9 mouse cellular contexts compared by ENCODE assay signal in genomic region chr13:57476700-57477099, GRCm38 (mm10).
DNase-seq lines count a peak whose midpoint lies in the region; ATAC-seq and TF ChIP-seq lines count a peak whose summit lies in the region.
"Had no signal": no experiment of that assay in that cellular context is flagged by ENCODE, and none has a peak within 500 bp of the region (broad histone marks: within the 10 kb centered on the region; RNA-seq: fewer than 3 reads in every experiment).

No protein-coding gene starts in this region.

- no peak overlapping the region for H3K27ac ChIP-seq in hindbrain, postnatal 0 days
- H3K27ac ChIP-seq in hindbrain, embryonic 14.5 days: no peak overlapping the region
- no peak overlapping the region for H3K27ac ChIP-seq in ES-E14 (ENCODE audit: insufficient read depth, low read depth, low read length, poor library complexity, severe bottlenecking)
- H3K27ac ChIP-seq: stomach, embryonic 15.5 days had no signal

- no peaks in the 10 kb centered on the region for H3K27me3 ChIP-seq in hindbrain, postnatal 0 days (ENCODE audit: insufficient read depth, low read length)
- no peaks in the 10 kb centered on the region for H3K27me3 ChIP-seq in hindbrain, embryonic 14.5 days (ENCODE audit: control insufficient read depth, insufficient read depth, low read length)
- H3K27me3 ChIP-seq: stomach, embryonic 15.5 days had no signal

- no peak overlapping the region for H3K4me3 ChIP-seq in hindbrain, postnatal 0 days (ENCODE audit: low read length)
- H3K4me3 ChIP-seq in hindbrain, embryonic 14.5 days (replicated peaks; ENCODE audit: low read length): no peak overlapping the region
- no peak overlapping the region for H3K4me3 ChIP-seq in ES-E14 (ENCODE audit: insufficient read depth in 1 of 2, low read depth in 1 of 2, low read length in 2 of 2, poor library complexity in 1 of 2, severe bottlenecking in 1 of 2)
- H3K4me3 ChIP-seq: stomach, embryonic 15.5 days had no signal

- H3K36me3 ChIP-seq in hindbrain, postnatal 0 days (ENCODE audit: insufficient read depth, low read length): no peaks in the 10 kb centered on the region
- H3K36me3 ChIP-seq in hindbrain, embryonic 14.5 days (replicated peaks; ENCODE audit: control insufficient read depth, insufficient read depth): no peaks in the 10 kb centered on the region
- H3K36me3 ChIP-seq in ES-E14 (ENCODE audit: control insufficient read depth, insufficient read depth, low read length, poor library complexity, severe bottlenecking): no peaks in the 10 kb centered on the region
- H3K36me3 ChIP-seq: stomach, embryonic 15.5 days had no signal

- no peak for ATAC-seq in hindbrain, postnatal 0 days
- no peak for ATAC-seq in hindbrain, embryonic 14.5 days (ENCODE audit: low FRiP score)
- no peak for ATAC-seq in monocyte, adult 5-6 weeks (replicated peaks; ENCODE audit: insufficient number of reproducible peaks, low FRiP score, low TSS enrichment, poor library complexity, severe bottlenecking)

- no peaks in the 10 kb centered on the region for H3K9me3 ChIP-seq in hindbrain, postnatal 0 days (ENCODE audit: low read length)
- H3K9me3 ChIP-seq in hindbrain, embryonic 14.5 days (ENCODE audit: control insufficient read depth, low read length): no peaks in the 10 kb centered on the region
- H3K9me3 ChIP-seq in ES-E14 (ENCODE audit: control insufficient read depth, insufficient read depth, low read depth, low read length): no peaks in the 10 kb centered on the region
- H3K9me3 ChIP-seq: stomach, embryonic 15.5 days had no signal

- no peak overlapping the region for H3K9ac ChIP-seq in hindbrain, postnatal 0 days (replicated peaks; ENCODE audit: low read length)
- H3K9ac ChIP-seq in hindbrain, embryonic 14.5 days: no peak overlapping the region
- H3K9ac ChIP-seq in ES-E14 (ENCODE audit: insufficient read depth, low read depth, low read length, poor library complexity, severe bottlenecking): no peak overlapping the region
- H3K9ac ChIP-seq: stomach, embryonic 15.5 days had no signal

- H3K4me1 ChIP-seq in hindbrain, postnatal 0 days (ENCODE audit: insufficient read depth, low read length): no peaks in the 10 kb centered on the region
- peaks cover 4% of the 10 kb centered on the region; the same call in 1 of the 2 replicates for H3K4me1 ChIP-seq in hindbrain, embryonic 14.5 days (replicated peaks; ENCODE audit: control insufficient read depth, insufficient read depth, low read length)
- no peaks in the 10 kb centered on the region for H3K4me1 ChIP-seq in ES-E14 (ENCODE audit: control insufficient read depth in 2 of 2, insufficient read depth in 2 of 2, low read length in 2 of 2, poor library complexity in 1 of 2)
- H3K4me1 ChIP-seq: stomach, embryonic 15.5 days had no signal

- 29% methylated on average over 6 of the region's 6 CpGs for WGBS in hindbrain, postnatal 0 days
- WGBS in hindbrain, embryonic 14.5 days: 31% methylated on average over 6 of the region's 6 CpGs

- in situ Hi-C loops in ES-E14 (cut with MboI; ENCODE audit: low sequenced_read_pairs in 2 of 2, unreplicated experiment in 2 of 2): no loop called here

- TF ChIP-seq CTCF in hindbrain, postnatal 0 days (IDR thresholded peaks at IDR 0.05; ENCODE audit: low read depth): peak; percentile 65

- H3K4me2 ChIP-seq in hindbrain, postnatal 0 days (ENCODE audit: low read depth, low read length): no peak overlapping the region
- H3K4me2 ChIP-seq in hindbrain, embryonic 14.5 days (replicated peaks): no peak overlapping the region
- H3K4me2 ChIP-seq: stomach, embryonic 15.5 days had no signal

- DNase-seq in hindbrain, postnatal 0 days (ENCODE audit: low spot score): peak; percentile 46
- no peak for DNase-seq in hindbrain, embryonic 14.5 days (ENCODE audit: low spot score)
- peak; percentile 12 for DNase-seq in ES-E14 (ENCODE audit: low read depth, low spot score)
- DNase-seq in cerebellum, adult 11 months: peak; percentile 36
- peak; percentile 32 for DNase-seq in heart, postnatal 4 days
- peak; percentile 30 for DNase-seq in mesoderm, embryonic 11.5 days (ENCODE audit: low read depth, low spot score)
- no peak for DNase-seq in ovary, postnatal 36 days (ENCODE audit: low spot score)

TF ChIP-seq in ES-E14, 5 proteins besides CTCF, POLR2A, EP300 and RAD21:
- TF ChIP-seq ZC3H11A (IDR thresholded peaks at IDR 0.05; ENCODE audit: borderline replicate concordance, low read depth, low read length) (peak; percentile 27; the same call in 1 of the 2 replicates), CHD2 (IDR thresholded peaks at IDR 0.05; ENCODE audit: low read depth, low read length) (no peak)
TF ChIP-seq in ES-E14: peak in this region for 1.

Comparison
In these comparisons a context has a peak if more than half of its experiments do, and no peak if none do; other contexts are left out.
1. DNase-seq: peak in hindbrain, postnatal 0 days (single experiment), ES-E14 (single experiment), cerebellum, adult 11 months (single experiment), heart, postnatal 4 days (single experiment) and mesoderm, embryonic 11.5 days (single experiment); none in hindbrain, embryonic 14.5 days (single experiment) and ovary, postnatal 36 days (single experiment).